Mouse (Mus musculus): ENCODE results near the gene Fbll1.

- no peak for TF ChIP-seq CTCF (IDR thresholded peaks at IDR 0.05; ENCODE audit: low read depth)
- no peak for TF ChIP-seq EP300 (optimal IDR thresholded peaks at IDR 0.05)
Measured at GRCm38 (mm10) chr11:35775606-35776005, 23.1 kb downstream of the Fbll1 start.

Measured in stomach, postnatal 0 days (tissue).